Mouse (Mus musculus): Measurements from ENCODE around the gene Atp7a.

Gene Atp7a

GRCm38 (mm10) chrX:106082518-106082917 lies 55.4 kb downstream of the Atp7a start:
- no peak for DNase-seq

- DNase-seq: peak; percentile 90
Measured at GRCm38 (mm10) chrX:106085132-106085531, 58.1 kb downstream of the Atp7a start.

- DNase-seq: no peak
Measured at GRCm38 (mm10) chrX:106085564-106085963, 58.5 kb downstream of the Atp7a start.

DNA sequence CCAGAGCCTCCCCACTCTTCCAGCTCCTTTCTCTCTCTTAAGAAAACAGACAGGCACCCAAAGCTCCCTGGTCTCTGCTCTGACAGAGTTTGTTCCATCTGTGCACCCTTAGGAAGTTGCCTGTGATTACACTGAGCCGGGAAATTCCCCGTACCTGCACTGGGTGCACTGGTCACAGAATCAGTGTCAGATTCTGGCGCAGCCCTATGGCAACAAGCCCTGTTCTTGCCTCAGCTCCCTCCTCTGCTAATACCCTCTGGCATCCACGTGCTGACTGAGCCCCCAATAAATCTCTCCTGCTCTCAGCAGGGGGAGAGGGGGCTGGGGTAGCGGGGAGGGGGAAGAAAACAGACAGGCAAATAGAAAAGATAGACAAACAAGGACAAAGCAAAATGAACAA lies 65.9 kb downstream of the Atp7a start:
- no peak for DNase-seq

DNA sequence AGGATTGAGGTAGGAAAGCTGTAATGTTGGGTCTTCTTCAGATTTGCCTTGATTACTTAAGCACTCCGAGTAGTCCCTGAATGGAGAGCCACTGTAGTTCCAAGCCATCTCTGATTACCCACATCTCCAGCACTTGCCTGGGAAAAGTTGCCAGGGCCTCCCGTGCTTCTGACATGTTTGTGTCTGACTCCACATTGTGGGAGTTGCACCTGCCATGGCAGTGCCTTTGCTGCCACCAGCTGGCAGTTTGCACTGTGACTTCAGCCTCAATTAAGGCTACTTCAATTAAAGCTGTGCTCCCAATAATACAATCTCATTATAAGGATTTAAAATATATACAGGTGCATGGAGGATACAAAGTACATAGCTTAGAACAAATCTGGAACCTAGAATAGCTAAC lies 78.4 kb downstream of the Atp7a start:
- peak; percentile 86 for DNase-seq

DNA sequence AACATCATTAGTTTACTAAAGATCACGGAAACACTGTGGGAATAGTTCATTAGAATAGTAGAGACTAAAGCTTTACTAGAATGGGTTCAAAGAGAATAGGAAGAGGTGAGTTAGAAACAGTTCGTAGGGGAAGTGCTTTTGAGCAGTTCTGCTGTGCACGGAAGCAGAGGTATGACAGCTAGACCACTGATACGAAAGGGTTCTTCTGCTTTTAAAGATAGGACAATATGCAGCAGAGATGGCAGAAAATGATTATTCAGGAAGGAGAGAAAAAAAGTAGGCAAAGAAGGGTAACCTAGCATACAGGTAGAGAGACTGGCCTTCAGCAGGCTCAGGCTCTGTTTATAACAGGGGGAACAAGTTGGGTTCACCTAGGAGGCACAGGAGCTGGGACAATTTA lies 86.8 kb downstream of the Atp7a start:
- no peak for DNase-seq

GRCm38 (mm10) chrX:106114674-106115073 lies 87.6 kb downstream of the Atp7a start:
- DNase-seq: no peak

DNA sequence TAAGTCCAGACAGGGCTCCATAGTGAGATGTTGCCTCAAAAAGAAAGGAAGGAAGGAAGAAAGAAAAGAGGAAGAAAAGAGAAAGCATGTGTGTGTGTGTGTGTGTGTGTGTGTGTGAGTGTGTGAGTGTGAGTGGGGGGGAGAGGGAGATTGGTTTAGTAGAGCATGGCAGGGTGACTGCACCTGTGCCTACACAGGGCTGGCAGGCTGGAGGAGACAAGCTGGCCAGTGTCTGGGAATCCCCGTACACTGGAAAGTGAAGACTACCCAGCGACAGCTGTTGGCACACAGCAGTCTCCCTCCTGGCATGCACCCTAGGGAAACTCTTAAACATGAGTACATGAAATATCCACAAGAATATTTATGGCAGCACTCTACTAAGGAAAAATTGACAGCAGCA lies 95.7 kb downstream of the Atp7a start:
- DNase-seq: no peak

DNA sequence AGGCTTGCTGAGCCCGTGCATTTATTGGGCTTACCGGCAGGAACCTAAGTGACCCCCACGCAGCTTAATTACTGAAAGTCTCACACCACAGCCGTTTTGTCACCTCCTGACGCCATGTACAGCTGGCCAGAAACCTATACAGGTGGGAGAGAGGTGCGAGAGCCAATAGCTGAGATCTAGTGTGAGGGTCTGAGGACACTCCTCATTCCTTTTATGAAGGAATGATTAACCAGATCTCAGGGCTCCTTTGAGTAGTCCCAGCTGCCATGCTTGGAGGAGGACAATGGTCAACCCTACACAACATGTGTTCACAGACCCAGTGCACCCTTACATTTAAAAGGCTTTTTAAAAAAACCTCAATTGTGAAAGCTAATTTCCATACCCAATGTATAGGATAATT lies 101.2 kb downstream of the Atp7a start:
- DNase-seq: no peak

- no peak for DNase-seq
Measured at GRCm38 (mm10) chrX:106129877-106130276, 102.8 kb downstream of the Atp7a start.

DNA sequence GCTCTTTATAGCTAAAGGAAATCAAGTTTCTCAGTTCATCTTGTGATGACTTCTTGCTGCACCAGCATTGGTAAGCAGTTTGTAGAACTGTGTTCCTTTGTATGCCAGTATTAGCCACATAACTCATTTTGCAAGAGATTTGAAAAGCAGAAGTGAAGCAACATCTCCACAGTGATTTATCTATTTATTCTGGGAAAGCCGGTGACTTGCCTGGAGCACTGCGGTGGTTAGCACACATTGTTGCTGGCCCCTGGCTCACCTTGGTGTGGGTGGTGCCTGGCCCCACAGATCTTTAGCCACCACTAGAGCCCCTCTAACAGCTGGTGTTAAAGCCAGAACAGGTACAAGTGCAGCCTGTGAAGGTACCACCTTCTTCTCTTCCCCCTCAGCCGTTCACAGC lies 107.8 kb downstream of the Atp7a start:
- DNase-seq: peak; percentile 69

DNA sequence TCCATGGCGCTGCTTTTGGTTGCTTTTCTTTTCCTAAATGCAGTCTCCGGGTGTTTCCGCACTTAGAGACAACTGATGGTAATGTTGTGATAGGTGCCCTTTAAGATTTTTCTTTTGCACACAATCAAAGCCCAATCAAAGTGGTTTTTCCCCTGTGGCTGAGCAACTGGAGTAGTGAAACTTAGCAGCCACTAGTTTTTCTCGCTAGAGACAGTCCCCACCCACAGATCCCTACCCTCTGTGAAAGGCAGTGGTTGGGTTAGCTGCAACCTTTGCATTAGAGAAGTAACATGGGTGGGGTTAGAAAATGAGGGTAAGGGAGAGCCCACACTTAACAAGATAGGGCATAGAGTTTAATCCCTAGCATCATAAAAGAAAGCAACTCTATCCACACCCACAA lies 108.4 kb downstream of the Atp7a start:
- peak; percentile 76 for DNase-seq

- peak; percentile 94 for DNase-seq
Measured at GRCm38 (mm10) chrX:106135916-106136575, 109.0 kb downstream of the Atp7a start.

DNA sequence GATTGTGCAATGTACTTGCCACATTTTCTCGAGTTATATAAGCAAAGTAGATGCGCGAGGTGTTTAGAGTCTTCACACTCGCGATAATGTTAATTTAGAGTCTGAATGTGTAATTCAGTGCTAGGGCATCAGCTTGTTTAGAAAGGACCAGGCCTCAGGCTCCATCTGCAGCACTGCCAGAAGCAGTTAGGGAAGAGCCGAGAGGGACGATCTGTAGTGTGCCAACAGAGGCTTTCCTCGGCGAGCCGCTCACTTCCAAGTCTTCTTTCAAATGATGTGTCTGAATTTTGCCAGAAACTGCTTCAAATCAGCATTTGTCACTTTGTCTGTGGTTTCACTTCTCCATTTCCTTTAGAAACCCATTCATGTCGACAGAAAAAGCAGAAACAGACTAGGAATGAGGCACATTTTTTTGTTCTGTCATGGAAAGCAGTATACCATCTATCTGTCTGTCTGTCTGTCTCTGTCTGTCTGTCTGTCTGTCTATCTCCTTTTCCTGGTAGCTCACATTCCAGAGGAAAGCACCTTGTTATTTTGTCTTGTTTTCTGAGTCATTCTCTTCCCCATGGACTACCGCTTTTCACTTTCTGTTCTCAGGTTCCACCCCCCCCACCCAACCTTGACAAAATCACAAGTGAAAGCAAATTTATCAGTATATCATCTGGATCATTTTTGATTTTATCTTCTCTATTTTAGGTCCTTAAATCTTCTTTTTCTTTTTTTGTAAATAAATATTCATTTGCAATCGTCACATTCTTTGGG lies 112.4 kb downstream of the Atp7a start:
- peak; percentile 88 for DNase-seq

GRCm38 (mm10) chrX:106142936-106143335 lies 115.9 kb downstream of the Atp7a start, which contains the start of gene Tlr13:
TSS of gene Tlr13 (plus strand) at chrX:106143204.
- DNase-seq: peak; percentile 83

GRCm38 (mm10) chrX:106148185-106148584 lies 121.1 kb downstream of the Atp7a start:
- no peak for DNase-seq

- DNase-seq: no peak
Measured at GRCm38 (mm10) chrX:106149460-106149859, 122.4 kb downstream of the Atp7a start.

DNA sequence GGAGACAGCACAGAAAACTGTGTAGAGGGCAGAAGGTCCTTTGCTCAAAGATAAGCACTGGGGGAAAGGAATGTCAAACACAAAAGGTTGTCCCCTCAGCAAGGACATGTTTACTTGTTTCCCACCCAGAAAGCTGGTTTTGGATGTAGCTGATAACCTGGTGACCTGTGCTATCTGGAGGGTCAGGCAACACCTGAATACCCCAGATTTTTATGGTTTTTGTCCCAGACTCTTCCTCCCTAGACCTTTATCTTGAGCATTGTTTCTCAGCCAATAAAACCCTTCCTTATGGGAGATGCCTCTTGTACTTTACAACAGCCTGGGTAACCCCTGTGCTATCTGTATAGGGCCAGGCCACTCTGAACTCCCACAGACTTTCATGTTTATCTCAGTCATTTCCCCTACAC lies 127.1 kb downstream of the Atp7a start:
- DNase-seq: no peak

DNA sequence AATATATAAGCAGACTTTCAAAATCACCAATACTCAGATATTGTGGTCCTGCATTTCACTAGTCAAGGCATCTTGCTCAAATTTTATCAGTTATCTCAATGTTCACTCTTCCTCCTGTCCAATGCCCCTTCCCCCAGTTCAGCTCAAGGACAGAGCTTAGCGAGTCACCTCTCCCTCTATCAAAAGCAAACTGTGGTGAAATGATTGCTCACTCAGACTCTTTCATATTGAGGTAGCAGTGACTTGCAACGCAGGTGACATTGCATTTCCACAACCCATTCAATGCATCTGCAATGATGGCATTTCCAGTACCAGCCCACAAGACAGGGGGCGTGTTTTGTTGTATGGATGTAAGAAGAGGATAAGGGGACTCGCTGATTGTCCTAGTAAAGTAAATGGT lies 128.8 kb downstream of the Atp7a start:
- no peak for DNase-seq

DNA sequence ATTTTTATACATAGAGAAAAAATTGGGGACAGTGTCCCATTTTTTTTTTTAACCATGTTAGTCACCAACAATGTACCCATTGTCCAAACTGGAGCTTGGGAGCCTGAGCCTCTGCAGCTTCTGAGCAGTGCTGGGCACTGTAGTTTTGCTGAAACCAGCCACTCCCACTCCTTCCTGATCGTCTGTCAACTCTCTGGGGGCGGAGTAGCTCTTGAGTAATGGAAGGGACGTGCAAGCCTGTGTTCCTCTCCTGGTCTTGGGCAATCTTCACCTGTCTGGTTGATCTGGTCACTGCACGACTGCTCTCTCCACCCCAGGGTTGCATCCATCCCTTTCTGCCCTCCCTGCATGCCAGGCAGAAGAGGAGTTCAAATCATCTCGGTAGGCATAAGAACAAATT lies 136.9 kb downstream of the Atp7a start:
- no peak for DNase-seq

DNA sequence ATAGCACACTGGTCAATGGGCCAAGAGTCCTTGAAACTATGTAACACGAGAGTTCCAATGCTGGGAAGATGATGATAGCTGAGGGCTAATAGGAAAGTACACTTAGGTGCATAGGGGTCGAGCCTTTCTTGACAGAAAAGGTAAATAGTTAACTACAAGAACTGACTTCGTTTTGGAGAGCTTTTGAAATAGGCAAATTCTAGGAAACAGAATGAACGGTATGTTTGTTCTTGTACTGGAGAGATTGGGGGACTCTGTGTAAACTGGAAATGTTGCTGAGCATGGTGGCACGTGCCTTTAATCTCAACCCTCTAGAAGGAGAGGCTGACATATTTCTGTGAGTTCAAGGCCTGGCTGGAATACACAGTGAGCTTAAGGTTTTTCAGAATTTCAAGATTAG lies 137.5 kb downstream of the Atp7a start:
- DNase-seq: no peak

DNA sequence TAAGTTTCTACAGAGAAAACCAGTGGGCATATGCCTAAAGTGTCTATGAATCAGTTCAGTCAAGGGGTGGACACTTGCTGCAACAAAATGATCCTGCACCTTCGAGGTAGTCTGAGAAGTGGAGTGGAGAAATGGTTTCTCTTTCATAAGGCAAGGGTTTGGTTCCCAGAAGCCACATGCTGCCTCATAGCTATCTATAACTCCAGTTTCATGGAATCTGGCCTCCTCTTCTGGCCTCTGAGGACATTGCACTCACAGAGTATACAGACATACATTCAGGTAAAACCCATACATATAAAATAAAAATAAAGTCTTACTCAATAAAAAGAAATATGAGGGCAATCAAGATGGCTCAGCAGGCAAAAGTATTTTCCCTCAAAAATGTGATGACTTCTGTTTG lies 138.0 kb downstream of the Atp7a start:
- DNase-seq: no peak

GRCm38 (mm10) chrX:106171106-106171852 lies 144.2 kb downstream of the Atp7a start:
- peak; percentile 94 for DNase-seq

- no peak for DNase-seq
Measured at GRCm38 (mm10) chrX:106171853-106172154, 144.7 kb downstream of the Atp7a start.

Measured in heart, adult 11 months (tissue).